Mouse (Mus musculus): ENCODE results near the gene Bdh1. TPM values are rescaled to one million over a fixed set of nuclear protein-coding genes. Genes with fewer than 3 reads are reported as not detected.
A peak's percentile ranks its signal among the peaks of the same experiment; 100 is the strongest.
"Not testable (repeated sequence)": the region's sequence is repeated elsewhere in the genome, so short reads cannot be mapped to it uniquely, and the experiment has no call there.

Gene Bdh1
- total RNA-seq, 4 experiments from 2014 or later: 7.6 to 24.2 (median 15.5) TPM

- peak; percentile 79 for DNase-seq
Observed at GRCm38 (mm10) chr16:31465630-31466029, 43.5 kb downstream of the Bdh1 start.

DNA sequence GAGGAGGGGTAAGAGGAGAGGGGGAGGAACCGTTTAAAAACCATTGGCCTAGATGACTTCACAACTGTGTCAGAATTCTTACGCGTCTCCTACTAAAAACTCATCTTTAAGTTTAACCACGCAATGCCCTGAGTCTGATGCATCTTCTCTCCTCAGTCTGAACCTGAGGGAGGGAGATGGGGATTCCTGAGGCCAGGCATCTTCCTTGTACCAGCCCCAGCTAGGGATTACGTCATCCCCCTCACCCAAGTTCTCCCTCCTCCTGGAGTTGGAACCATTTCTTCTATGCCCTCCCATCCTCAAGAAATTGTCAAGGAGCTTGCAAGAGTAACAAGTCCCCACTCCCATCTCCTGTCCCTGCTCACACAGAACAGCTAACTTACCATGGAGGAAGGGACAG, 44.0 kb downstream of the Bdh1 start:
- DNase-seq: no peak

DNA sequence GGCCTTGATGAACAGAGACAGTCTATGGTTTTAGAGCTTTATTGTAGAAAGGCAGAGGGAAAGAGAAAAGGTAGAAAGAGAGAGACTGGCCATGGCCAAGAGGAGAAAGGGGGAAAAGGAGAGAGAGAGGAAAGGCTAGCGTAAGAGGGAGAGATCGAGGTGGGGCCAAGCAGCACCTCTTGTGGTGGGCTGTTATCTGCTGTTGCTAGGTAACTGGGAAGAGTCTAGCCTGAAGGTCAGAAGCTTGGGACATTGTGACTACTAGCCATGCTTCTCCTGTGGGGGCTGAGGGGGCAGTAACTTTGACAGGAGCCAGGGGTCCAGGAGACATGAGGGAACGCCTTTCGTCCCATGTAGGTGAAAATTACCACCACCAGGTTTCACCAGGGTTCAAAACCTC, 48.7 kb downstream of the Bdh1 start:
- DNase-seq: not testable (repeated sequence)

GRCm38 (mm10) chr16:31471994-31472393, 49.9 kb downstream of the Bdh1 start:
- no peak for DNase-seq

DNA sequence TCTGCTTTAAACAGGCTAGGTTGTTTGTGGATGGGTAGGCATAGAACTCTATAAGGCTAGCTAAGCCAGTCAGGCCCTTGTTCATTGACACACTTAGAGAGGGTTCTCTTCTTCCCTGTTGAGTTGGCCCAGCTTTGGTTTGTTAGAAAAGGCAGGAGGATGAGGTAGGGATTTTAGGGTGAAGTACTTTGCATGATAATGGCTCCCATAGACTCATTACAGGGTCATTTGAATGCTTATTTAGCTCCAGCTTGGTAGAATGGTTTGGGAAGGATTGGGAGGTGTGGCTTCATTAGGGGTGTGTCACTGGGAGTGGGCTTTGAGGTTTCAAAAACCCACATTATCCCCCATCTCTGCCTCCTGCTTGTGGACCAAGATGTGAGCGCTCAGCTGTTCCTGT, 51.1 kb downstream of the Bdh1 start:
- no peak for DNase-seq

DNA sequence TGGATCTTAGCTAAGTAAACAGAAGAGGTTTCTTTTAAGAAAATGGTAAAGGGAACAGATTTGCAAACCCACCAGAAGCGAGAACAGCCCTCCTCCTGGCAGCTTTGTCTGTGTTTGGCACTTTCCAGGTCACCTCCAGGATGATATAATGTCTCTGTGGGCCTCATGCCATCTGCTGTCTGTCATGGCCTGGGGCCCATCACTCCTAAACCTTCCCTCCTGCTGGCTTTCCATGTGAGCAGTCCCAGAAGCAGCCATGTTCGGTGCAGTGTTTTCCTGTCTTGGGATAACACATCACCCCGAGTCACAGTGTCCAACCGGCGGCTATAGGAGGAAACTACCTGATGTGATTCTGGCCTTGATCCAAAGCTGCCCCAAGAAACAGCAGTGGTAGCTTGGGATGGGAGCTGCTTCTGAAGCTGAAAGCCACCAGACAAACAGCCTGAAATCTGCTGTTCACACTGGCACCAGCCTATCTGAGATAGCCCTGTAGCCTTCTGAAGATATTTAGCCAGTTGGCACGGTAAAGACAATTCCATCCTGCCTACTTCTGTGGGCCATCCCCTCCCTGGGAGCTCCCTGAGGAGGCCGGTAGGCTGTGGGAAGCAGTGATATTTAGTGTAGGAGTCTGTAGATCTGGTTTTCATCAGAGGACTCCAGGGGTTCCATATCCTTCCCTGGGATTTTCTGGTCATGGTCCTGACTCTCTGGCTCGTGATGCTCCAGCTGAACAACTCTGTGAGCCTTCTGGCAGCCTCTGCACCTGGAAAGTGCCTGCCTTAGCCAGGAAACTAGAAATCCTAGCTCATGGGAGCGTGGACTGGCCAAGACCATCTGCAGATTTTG, 53.3 kb downstream of the Bdh1 start:
- DNase-seq: no peak

- no peak for DNase-seq
Observed at GRCm38 (mm10) chr16:31476872-31477603, 55.0 kb downstream of the Bdh1 start.

- no peak for DNase-seq
Observed at GRCm38 (mm10) chr16:31485336-31485735, 63.3 kb downstream of the Bdh1 start.

GRCm38 (mm10) chr16:31487266-31487665, 65.2 kb downstream of the Bdh1 start:
- no peak for DNase-seq

DNA sequence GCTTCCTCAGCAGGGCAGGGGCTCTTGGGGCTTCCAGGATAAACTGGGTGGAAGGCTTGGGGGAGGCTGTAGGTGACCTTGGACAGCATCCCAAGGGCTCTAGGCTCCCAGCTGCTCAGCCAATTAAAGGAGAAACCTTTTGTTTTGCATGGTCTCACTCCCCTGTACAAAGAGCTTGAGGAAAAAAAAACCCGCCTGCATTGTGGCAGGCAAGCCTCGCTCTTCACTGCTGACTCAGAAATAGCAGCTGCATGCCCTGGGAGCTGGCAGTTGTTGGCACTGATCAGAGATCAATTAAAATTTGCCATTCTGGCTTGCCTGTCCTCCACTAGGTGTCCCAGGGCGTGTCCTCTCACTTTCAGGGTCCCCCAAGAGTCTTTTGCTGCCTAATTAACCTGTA, 67.0 kb downstream of the Bdh1 start:
- DNase-seq: no peak

DNA sequence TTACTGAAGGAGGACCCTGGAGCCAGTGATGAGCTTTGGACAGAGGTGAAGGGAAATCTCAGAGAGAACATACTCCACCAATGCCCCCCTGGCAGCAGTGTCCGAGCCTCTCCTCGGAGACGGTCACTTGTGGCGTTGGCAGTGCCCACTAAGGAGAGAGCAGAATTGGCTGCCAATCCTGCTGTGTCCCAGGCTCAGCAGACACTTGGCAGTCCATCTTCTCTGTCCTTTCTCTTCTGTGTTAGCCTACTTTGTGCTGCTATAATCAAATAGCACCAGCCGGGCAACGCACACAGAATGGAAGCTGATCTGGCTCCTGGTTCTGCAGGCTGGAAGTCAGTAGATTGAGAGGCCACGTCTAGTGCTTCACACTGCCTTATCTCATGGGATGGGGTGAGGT, 68.9 kb downstream of the Bdh1 start:
- no peak for DNase-seq

DNA sequence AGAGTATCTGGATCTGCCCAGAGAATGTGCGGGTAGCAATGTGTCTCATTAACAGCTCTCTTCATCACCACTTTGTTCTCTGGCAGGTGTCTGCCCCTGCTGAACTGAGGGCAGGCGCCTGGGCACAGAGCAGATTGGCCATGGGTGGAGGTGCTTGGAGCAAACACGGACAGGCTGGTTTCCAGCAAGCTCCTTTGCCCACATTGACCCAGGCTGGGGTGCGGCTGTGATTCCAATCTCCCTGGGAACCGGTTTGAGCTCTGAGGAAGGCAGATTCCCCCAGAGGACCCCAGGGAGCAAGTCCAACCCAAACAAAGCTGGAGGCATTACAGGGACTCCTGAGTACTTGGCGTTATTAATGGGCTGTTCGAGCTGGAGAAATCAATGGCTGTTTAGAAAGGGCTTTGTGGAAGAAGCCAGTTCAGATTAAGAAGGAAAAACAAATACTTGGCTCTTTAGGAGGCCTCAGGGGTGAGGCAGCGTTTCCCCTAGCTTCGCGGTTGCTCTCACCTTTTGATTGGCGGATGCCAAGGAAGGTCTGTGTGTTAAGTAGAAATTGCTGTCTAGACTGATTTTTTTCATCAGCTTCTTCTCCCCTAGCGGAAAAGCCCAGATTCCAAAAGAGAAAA, 71.0 kb downstream of the Bdh1 start:
- DNase-seq: no peak

GRCm38 (mm10) chr16:31493550-31493965, 71.5 kb downstream of the Bdh1 start:
- no peak for DNase-seq

DNA sequence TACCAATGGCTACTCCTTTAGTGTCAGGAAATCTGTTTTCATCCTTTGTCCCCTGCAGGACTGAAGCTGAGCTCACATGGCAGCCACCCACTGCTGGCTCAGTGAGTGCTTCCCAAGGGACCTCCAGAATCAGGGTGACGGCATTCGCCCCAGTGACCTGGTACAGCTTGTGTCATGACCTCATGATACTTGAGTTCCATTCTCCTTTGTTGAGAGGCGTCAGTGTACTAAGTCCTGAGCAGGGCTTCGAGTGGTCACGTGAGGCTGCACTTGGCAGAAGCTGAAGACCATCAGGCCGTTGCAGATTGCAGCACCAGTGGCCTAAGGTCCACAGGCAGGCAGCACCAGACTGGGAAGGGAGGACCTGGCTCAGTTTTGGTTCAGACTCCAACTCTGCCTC, 71.9 kb downstream of the Bdh1 start:
- no peak for DNase-seq

- DNase-seq: no peak
Observed at GRCm38 (mm10) chr16:31495356-31495755, 73.3 kb downstream of the Bdh1 start.

DNA sequence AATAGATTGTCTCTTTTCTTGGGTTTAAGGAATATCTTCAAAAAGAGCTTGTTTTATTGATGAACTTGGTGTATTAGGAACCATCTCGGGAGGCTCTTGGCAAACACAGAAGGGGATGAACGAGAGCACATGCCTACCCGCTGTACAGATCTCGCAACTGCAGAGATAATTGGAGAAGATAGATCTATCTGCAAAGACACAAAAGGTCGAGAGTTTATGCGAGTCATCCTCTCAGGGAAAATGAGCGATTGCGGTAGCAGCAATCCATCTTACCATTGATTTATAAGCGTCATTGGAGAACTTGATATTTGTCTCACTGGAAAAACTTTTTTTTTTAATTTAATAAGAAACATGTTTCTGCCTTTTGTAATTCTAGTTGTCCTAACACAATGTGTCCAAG, 73.7 kb downstream of the Bdh1 start:
- no peak for DNase-seq

DNA sequence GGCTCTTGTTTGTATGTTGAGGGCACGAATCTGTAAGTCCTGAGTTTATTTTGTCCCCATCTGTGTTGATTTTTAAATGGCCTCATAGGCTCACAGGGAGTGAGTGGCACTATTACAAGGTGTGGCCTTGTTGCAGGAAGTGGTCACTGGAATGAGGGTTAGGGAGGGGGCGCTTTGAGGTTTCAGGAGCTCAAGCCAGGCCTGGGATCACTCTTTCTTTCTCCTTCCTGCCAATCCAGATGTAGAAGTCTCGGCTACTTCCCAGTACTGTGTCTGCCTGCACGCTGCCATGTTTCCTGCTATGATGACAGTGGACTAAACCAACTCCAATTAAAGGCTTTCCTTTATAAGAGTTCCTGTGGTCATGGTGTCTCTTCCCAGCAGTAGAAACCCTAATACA, 76.3 kb downstream of the Bdh1 start:
- no peak for DNase-seq

- no peak for DNase-seq
Observed at GRCm38 (mm10) chr16:31499021-31499420, 76.9 kb downstream of the Bdh1 start.

DNA sequence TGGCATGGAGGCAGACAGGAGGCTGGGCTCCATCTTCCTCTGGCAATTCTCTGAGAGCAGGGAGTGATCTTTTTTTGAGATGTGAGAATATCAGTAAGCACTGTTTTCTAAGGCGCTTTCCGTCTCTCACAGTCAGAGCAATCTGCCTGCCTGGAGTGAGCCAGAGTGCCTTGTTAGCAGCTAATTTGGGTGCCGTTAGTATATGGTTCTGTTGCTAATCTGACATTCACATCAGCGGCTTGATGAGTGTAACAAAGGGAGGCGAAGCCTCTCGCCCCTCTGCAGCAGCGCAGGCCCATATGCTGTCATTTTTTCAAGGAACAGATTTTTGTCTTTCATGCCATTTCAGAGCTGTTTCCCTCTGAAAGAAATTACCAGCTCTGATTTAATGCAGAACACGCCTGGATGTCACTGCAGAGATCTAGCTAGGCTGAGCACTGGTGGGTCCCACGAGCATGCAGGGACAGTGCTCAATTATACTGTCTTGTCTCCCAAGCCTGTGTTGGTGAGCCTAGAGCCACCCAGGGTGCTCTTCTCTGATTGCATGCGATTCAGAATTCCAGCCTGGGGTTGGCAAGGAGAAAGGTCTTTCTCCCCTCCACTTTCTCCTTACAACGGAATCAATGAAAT, 77.7 kb downstream of the Bdh1 start:
- no peak for DNase-seq

DNA sequence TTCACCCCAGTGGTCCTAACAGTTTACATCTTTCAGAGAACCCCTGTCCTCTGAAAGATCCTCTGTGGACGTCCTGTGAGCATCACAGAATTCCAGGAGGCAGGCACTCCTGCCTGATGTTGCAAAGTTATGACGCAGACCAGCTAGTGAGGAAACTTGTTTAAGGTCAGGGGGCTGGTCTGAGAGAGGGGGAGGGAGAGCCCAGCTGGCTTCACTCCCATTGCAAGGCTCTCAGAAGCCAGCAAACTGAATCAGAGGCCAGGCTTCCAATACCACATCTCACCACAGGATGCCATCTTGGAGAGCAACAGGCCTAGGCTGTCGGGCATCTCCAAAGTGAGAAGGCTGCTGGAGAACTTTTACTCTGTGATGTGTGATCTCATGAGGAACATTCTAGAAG, 78.5 kb downstream of the Bdh1 start:
- DNase-seq: peak; percentile 79

- no peak for DNase-seq
Observed at GRCm38 (mm10) chr16:31500969-31501750, 79.1 kb downstream of the Bdh1 start.

DNA sequence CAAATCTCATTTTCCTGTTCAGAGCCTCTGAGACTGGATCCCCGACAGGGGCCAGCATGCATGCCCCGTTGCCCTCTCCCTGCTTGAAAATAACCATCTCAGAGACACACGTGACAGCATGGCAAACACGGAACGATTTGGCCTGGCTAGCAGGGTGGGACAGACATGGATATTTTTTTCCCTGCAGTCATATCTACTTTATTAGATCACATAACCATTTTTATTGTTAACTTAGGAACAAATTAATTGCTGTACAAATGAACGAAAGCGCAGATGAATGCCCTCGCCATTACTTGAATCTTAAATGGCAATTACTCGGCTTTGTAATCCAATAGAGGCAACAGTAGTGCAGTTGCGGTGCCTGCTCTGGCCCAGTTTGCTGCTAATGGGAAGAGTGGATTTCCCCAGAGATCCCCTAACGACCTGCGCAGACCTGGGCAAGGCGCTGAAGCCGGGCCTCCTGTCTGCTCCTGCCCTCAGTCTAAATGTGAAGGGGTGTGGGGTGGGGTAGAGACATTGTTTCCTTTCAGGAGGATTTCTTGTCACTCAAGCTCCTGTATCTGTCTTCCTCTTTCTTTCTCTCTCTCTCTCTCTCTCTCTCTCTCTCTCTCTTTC, 79.8 kb downstream of the Bdh1 start:
- DNase-seq: no peak

Data from adrenal gland, adult 8-10 months (tissue).